Mouse (Mus musculus) myocyte (in vitro differentiated cells): ENCODE results near the gene Nkx2-3.

Source experiments
- CEBPB ChIP-seq: IDR thresholded peaks from 2 replicates; pipeline ENCODE4 v1.6.1; 2011; ENCODE audit warnings: mild to moderate bottlenecking, moderate library complexity; ENCODE audit not compliant: poor library complexity, insufficient read depth, severe bottlenecking
- E2F4 ChIP-seq: IDR thresholded peaks from one replicate; pipeline ENCODE4 v1.6.1; 2011; ENCODE audit warnings: mild to moderate bottlenecking, control low read depth, moderate library complexity; ENCODE audit not compliant: insufficient read depth
- MAX ChIP-seq: IDR thresholded peaks from one replicate; pipeline ENCODE4 v1.6.1; 2011; ENCODE audit warnings: low read depth, mild to moderate bottlenecking, control low read depth
- MYOD1 ChIP-seq, 3 experiments: IDR thresholded peaks; one replicate each; pipeline ENCODE4 v1.6.1; 2011; ENCODE audit warnings: control low read depth in 2 of 3, low read depth in 2 of 3, mild to moderate bottlenecking in 2 of 3, moderate library complexity in 1 of 3; ENCODE audit not compliant: insufficient read length in 2 of 3, control insufficient read depth in 1 of 3
- MYOG ChIP-seq, 3 experiments: IDR thresholded peaks; one replicate each; pipeline ENCODE4 v1.6.1; 2011; ENCODE audit warnings: control low read depth in 2 of 3, low read depth in 2 of 3, mild to moderate bottlenecking in 2 of 3; ENCODE audit not compliant: insufficient read length in 2 of 3, control insufficient read depth in 1 of 3, insufficient read depth in 1 of 3
- POLR2A ChIP-seq: IDR thresholded peaks from one replicate; pipeline ENCODE4 v1.6.1; 2011; ENCODE audit warnings: low read depth, mild to moderate bottlenecking, control low read depth, moderate library complexity; ENCODE audit not compliant: insufficient read length
- POLR2AphosphoS2 ChIP-seq: IDR thresholded peaks from one replicate; pipeline ENCODE4 v1.6.1; 2011; ENCODE audit warnings: low read depth, control low read depth; ENCODE audit not compliant: insufficient read length
- REST ChIP-seq: IDR thresholded peaks from one replicate; pipeline ENCODE4 v1.6.1; 2011; ENCODE audit warnings: mild to moderate bottlenecking, control low read depth, moderate library complexity; ENCODE audit not compliant: insufficient read depth, insufficient read length
- SRF ChIP-seq: IDR thresholded peaks from one replicate; pipeline ENCODE4 v1.6.1; 2011; ENCODE audit warnings: low read depth; ENCODE audit not compliant: control insufficient read depth, insufficient read length
- TCF12 ChIP-seq: IDR thresholded peaks from one replicate; pipeline ENCODE4 v1.6.1; 2011; ENCODE audit warnings: mild to moderate bottlenecking, control low read depth; ENCODE audit not compliant: poor library complexity, insufficient read depth, severe bottlenecking
- TCF3 ChIP-seq: IDR thresholded peaks from one replicate; pipeline ENCODE4 v1.6.1; 2011; ENCODE audit warnings: low read depth, control low read depth; ENCODE audit not compliant: insufficient read length
- USF1 ChIP-seq: IDR thresholded peaks from one replicate; pipeline ENCODE4 v1.6.1; 2011; ENCODE audit warnings: low read depth, mild to moderate bottlenecking, control low read depth, moderate library complexity

DNA sequence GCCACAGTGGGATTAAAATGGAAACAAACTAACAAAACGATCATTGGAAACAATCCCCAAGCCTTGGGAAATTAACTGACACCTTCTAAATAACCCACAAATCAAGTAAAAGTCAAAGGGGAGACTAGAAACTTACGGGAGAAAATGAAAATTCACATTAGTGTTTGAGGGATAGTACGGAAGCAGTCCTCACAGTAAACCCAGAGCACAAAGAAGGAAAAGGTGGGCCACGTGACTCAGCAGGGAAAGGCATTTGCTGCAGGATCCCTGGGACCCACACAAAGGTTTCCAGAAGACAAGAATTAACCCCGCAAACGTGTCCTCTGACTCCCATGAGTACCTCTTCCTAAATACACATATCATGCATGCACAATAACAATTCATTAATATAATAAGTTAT is 43.0 kb upstream of the Nkx2-3 start:
- TF ChIP-seq POLR2AphosphoS2 (no peak), USF1 (no peak), MYOD1 (IDR thresholded peaks at IDR 0.05; ENCODE audit: control insufficient read depth in 1 of 3, insufficient read length in 2 of 3, low read depth in 2 of 3) (no peak), POLR2A (no peak), MYOG (IDR thresholded peaks at IDR 0.05; ENCODE audit: control insufficient read depth in 1 of 3, insufficient read depth in 1 of 3, insufficient read length in 2 of 3, low read depth in 2 of 3) (no peak), MAX (no peak), TCF12 (no peak), E2F4 (no peak), TCF3 (no peak), CEBPB (no peak), SRF (no peak), REST (no peak)
